Mouse (Mus musculus): Measurements from ENCODE around the gene Gpn1.

DNA sequence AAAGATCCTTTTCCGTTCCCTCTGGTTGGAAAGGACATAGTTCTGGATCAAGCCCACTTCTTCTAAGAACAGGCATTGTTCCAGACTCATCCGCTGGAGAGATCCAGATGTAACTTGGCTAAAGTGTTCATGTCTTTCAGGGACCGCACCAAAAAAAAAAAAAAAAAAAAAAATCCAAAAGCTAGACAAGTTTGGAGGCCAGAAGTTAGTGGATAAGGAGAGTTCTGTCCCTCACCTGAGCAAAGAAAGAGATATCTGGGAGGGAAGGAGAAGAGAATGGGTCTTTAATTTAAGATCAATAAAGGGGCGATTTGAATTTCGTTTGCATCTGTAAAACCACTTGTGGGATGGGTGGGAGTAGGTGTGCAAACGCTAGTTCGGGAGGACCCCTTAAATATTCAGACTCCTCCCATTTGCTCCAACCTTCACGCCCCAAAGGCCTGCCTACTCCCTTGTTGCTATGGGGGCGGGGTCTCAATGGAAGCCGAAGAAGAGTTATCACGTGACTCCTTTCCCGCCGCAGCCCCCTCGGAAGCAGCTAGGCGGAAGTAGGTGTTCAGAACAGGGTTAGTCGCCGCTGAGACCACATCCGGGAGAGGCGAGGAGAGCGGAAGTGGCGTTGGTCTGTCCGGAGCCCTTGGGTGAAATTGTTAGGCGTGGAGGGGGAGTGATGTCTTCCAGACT lies 42.5 kb upstream of the Gpn1 start, which contains the start of gene Zfp512:
- TF ChIP-seq CTCF (conservative IDR thresholded peaks at IDR 0.05; ENCODE audit: insufficient read depth, insufficient read length, low read depth, low read length) (no peak), POLR2A (IDR thresholded peaks at IDR 0.05; ENCODE audit: low read depth, low read length) (peak; percentile 44)

Data from kidney, adult 2 months (tissue).